Mouse (Mus musculus): ENCODE results near the gene Cluap1. TPM values are rescaled to one million over a fixed set of nuclear protein-coding genes. Genes with fewer than 3 reads are reported as not detected.

The Cluap1 gene
- polyA plus RNA-seq, 1 experiment = 17.3 TPM

DNA sequence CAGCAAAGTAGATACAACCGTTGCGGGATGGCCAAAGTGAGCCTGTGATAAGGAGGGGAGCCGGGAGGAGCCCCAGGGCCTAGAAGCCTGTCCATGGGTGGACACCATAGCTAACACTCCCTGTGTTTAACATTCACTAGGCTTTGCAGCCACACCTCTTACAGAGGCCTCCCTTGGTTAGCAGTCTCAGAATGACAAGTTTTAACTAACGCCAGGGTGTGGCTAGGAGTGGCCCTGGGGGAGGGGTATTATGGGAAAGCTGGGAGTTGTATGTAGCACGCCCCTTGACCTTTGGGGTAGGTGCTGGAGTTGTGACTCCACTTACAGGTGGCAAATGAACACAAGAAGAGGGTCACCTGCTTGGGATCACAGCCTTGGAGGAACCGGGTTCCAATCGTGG is 67.1 kb downstream of the Cluap1 start:
- peaks cover 6% of the 10 kb centered on the region for H3K4me1 ChIP-seq (ENCODE audit: control insufficient read depth, insufficient read depth, low read length)
- no peaks in the 10 kb centered on the region for H3K9me3 ChIP-seq (replicated peaks; ENCODE audit: control insufficient read depth, insufficient read depth, low read length, poor library complexity, severe bottlenecking)
- H3K27me3 ChIP-seq (ENCODE audit: control insufficient read depth, insufficient read depth, low read length, poor library complexity, severe bottlenecking) = no peaks in the 10 kb centered on the region
- no peak overlapping the region for H3K9ac ChIP-seq (ENCODE audit: low read depth, poor library complexity, severe bottlenecking)
- peak overlapping the region; percentile 2 for H3K4me3 ChIP-seq (ENCODE audit: low read depth, low read length)
- peak overlapping the region; percentile 51 for H3K27ac ChIP-seq (ENCODE audit: insufficient read depth, low read length)
- TF ChIP-seq EP300 (IDR thresholded peaks at IDR 0.05; ENCODE audit: insufficient read depth, low read depth, low read length) (peak; percentile 89), POLR2A (IDR thresholded peaks at IDR 0.05; ENCODE audit: insufficient read depth, low read length) (no peak), CTCF (IDR thresholded peaks at IDR 0.05; ENCODE audit: low read depth, low read length) (no peak)
- 0 out of 2 replicates have a peak, but pooled peaks cover 5% of the 10 kb centered on the region for H3K36me3 ChIP-seq (ENCODE audit: control insufficient read depth, insufficient read depth, low read length, poor library complexity, severe bottlenecking)

DNA sequence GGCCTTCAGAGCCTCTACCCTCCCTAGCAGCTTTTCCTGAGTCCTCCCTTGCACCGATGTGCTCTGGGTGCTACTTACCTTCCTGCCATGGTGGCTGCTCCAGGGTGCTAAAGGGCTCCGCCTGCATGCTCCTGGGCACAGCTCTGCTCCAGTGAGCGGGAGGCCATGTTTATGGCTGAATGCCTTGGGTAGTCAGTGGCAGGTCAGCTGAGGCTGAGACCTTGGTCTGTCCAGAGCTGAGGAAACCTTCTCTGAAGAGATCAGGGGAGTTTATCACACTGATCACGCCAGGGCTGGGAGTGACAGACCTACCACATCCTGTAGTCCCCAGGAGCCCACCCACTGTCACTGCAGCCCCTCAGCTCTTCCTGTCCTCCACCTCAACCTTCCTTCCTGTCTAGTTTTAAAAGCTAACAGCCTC is 67.7 kb downstream of the Cluap1 start, which contains the start of gene Nlrc3:
Gene Nlrc3 (minus strand): TSS at position 382 of the 421 bp plus-strand sequence.
- H3K36me3 ChIP-seq (ENCODE audit: control insufficient read depth, insufficient read depth, low read length, poor library complexity, severe bottlenecking) = 0 out of 2 replicates have a peak, but pooled peaks cover 5% of the 10 kb centered on the region
- H3K27me3 ChIP-seq (ENCODE audit: control insufficient read depth, insufficient read depth, low read length, poor library complexity, severe bottlenecking) = no peaks in the 10 kb centered on the region
- H3K4me1 ChIP-seq (ENCODE audit: control insufficient read depth, insufficient read depth, low read length) = peaks cover 6% of the 10 kb centered on the region
- TF ChIP-seq EP300 (IDR thresholded peaks at IDR 0.05; ENCODE audit: insufficient read depth, low read depth, low read length) (no peak), CTCF (IDR thresholded peaks at IDR 0.05; ENCODE audit: low read depth, low read length) (no peak), POLR2A (IDR thresholded peaks at IDR 0.05; ENCODE audit: insufficient read depth, low read length) (no peak)
- peak within 1 kb of the TSS; percentile 2 for H3K4me3 ChIP-seq (ENCODE audit: low read depth, low read length)
- no peaks in the 10 kb centered on the region for H3K9me3 ChIP-seq (replicated peaks; ENCODE audit: control insufficient read depth, insufficient read depth, low read length, poor library complexity, severe bottlenecking)
- no peak within 1 kb of the TSS for H3K9ac ChIP-seq (ENCODE audit: low read depth, poor library complexity, severe bottlenecking)
- H3K27ac ChIP-seq (ENCODE audit: insufficient read depth, low read length) = peak within 1 kb of the TSS; percentile 51

DNA sequence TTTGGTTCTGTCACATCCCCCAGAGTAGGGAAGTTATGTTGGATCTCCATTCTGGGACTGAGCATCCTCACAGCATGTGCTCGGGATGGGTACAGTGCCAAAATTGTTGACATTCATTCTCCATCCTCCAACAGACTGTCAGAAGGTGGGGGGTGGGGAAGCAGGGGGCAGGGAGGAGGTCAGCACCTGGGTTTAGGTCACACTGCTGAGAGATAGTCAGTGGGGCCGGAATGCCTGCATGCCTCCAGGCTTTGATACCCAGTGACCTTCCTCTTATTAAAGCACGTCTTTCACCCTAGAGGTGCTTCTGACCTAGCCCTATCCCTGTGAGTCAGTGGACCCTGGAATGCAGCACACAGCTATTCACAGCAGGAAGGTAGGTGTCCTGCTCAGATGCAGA is 68.1 kb downstream of the Cluap1 start:
- Histone ChIP-seq H3K27ac (ENCODE audit: insufficient read depth, low read length) (peak overlapping the region; percentile 29), H3K27me3 (ENCODE audit: control insufficient read depth, insufficient read depth, low read length, poor library complexity, severe bottlenecking) (no peaks in the 10 kb centered on the region), H3K9me3 (replicated peaks; ENCODE audit: control insufficient read depth, insufficient read depth, low read length, poor library complexity, severe bottlenecking) (no peaks in the 10 kb centered on the region), H3K4me1 (ENCODE audit: control insufficient read depth, insufficient read depth, low read length) (peaks cover 6% of the 10 kb centered on the region), H3K4me3 (ENCODE audit: low read depth, low read length) (no peak overlapping the region; the same call in 1 of the 2 replicates), H3K9ac (ENCODE audit: low read depth, poor library complexity, severe bottlenecking) (no peak overlapping the region), H3K36me3 (ENCODE audit: control insufficient read depth, insufficient read depth, low read length, poor library complexity, severe bottlenecking) (peaks cover 5% of the 10 kb centered on the region; the same call in 1 of the 2 replicates)
- no peak for TF ChIP-seq CTCF (IDR thresholded peaks at IDR 0.05; ENCODE audit: low read depth, low read length)
- peak; percentile 89 for TF ChIP-seq EP300 (IDR thresholded peaks at IDR 0.05; ENCODE audit: insufficient read depth, low read depth, low read length)
- TF ChIP-seq POLR2A (IDR thresholded peaks at IDR 0.05; ENCODE audit: insufficient read depth, low read length) = no peak

DNA sequence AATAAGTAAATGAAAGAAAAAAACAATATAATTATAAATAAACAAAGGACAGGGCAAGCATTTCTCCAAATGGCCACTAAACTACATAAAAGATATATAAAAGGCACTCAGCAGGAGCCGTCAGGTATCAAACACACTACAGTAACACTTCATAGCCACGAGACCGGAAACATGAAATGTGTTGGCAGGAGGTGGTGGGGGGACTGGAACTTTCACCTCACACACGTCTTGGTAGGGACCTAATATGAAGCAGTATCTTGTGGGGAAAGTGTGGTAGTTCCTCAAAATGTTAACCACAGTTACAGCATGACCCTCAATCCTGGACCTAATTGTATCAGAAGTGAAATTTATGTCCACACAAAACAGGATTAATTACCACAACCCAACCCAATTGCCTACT is 73.6 kb downstream of the Cluap1 start:
- Histone ChIP-seq H3K9me3 (replicated peaks; ENCODE audit: control insufficient read depth, insufficient read depth, low read length, poor library complexity, severe bottlenecking) (no peaks in the 10 kb centered on the region), H3K9ac (ENCODE audit: low read depth, poor library complexity, severe bottlenecking) (no peak overlapping the region), H3K27me3 (ENCODE audit: control insufficient read depth, insufficient read depth, low read length, poor library complexity, severe bottlenecking) (no peaks in the 10 kb centered on the region), H3K36me3 (ENCODE audit: control insufficient read depth, insufficient read depth, low read length, poor library complexity, severe bottlenecking) (peaks cover 20% of the 10 kb centered on the region), H3K4me1 (ENCODE audit: control insufficient read depth, insufficient read depth, low read length) (peaks cover 4% of the 10 kb centered on the region), H3K27ac (ENCODE audit: insufficient read depth, low read length) (no peak overlapping the region), H3K4me3 (ENCODE audit: low read depth, low read length) (no peak overlapping the region)
- TF ChIP-seq EP300 (IDR thresholded peaks at IDR 0.05; ENCODE audit: insufficient read depth, low read depth, low read length) = no peak
- no peak for TF ChIP-seq POLR2A (IDR thresholded peaks at IDR 0.05; ENCODE audit: insufficient read depth, low read length)
- no peak for TF ChIP-seq CTCF (IDR thresholded peaks at IDR 0.05; ENCODE audit: low read depth, low read length)

DNA sequence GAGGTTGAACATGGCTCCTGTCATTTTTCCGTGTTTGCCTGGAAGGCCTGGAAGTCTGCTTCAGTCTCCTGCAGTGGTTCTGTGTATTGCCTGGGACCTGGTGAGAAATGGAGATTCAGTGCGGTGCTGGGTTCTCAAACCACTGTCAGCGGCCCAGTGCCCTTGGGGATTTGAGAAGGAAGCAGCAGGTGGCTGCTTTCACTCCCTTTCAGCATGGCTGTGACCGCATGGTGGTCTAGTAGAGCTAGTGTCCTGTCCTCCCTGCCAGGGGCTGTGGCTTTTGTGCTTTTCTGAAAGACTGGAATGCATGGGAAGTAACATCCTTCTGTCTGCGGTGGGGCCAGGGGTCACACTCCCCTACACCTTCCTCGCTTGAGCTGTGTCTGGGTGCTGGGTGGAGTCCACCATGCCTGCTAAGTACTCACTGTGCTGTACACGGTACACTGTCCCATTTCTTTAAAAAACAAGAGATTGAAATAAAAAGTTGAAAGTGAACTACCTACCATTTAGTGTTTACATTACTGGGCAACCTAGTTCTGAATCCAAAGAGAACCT is 74.6 kb downstream of the Cluap1 start:
- no peak for TF ChIP-seq CTCF (IDR thresholded peaks at IDR 0.05; ENCODE audit: low read depth, low read length)
- peak; percentile 75 for TF ChIP-seq EP300 (IDR thresholded peaks at IDR 0.05; ENCODE audit: insufficient read depth, low read depth, low read length)
- H3K4me3 ChIP-seq (ENCODE audit: low read depth, low read length) = no peak overlapping the region
- peaks cover 30% of the 10 kb centered on the region for H3K36me3 ChIP-seq (ENCODE audit: control insufficient read depth, insufficient read depth, low read length, poor library complexity, severe bottlenecking)
- no peak overlapping the region for H3K9ac ChIP-seq (ENCODE audit: low read depth, poor library complexity, severe bottlenecking)
- no peaks in the 10 kb centered on the region for H3K9me3 ChIP-seq (replicated peaks; ENCODE audit: control insufficient read depth, insufficient read depth, low read length, poor library complexity, severe bottlenecking)
- no peaks in the 10 kb centered on the region for H3K4me1 ChIP-seq (ENCODE audit: control insufficient read depth, insufficient read depth, low read length)
- no peaks in the 10 kb centered on the region for H3K27me3 ChIP-seq (ENCODE audit: control insufficient read depth, insufficient read depth, low read length, poor library complexity, severe bottlenecking)
- no peak overlapping the region for H3K27ac ChIP-seq (ENCODE audit: insufficient read depth, low read length)

DNA sequence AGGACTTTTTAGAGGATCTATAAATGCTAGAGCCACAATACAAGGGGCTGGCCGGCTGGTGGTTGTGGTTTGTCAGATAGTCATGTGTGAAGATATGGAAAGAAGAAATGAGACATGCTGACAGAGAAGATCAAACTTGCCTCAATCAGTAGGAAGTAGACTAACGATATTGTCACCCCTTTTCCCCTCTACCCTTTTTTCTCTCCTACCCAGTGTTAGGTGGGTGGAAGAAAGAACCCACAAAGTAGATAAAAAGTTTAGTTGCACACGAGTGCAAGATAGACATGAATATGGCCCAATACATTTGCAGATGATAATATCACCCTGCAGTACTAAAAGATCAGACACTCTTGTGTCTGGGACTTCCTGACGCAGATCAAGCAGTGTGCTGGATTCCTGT is 79.8 kb downstream of the Cluap1 start:
- TF ChIP-seq POLR2A (IDR thresholded peaks at IDR 0.05; ENCODE audit: insufficient read depth, low read length) (no peak), CTCF (IDR thresholded peaks at IDR 0.05; ENCODE audit: low read depth, low read length) (no peak), EP300 (IDR thresholded peaks at IDR 0.05; ENCODE audit: insufficient read depth, low read depth, low read length) (no peak)
- Histone ChIP-seq H3K9me3 (replicated peaks; ENCODE audit: control insufficient read depth, insufficient read depth, low read length, poor library complexity, severe bottlenecking) (no peaks in the 10 kb centered on the region), H3K27ac (ENCODE audit: insufficient read depth, low read length) (no peak overlapping the region), H3K4me1 (ENCODE audit: control insufficient read depth, insufficient read depth, low read length) (no peaks in the 10 kb centered on the region), H3K27me3 (ENCODE audit: control insufficient read depth, insufficient read depth, low read length, poor library complexity, severe bottlenecking) (no peaks in the 10 kb centered on the region), H3K9ac (ENCODE audit: low read depth, poor library complexity, severe bottlenecking) (no peak overlapping the region), H3K36me3 (ENCODE audit: control insufficient read depth, insufficient read depth, low read length, poor library complexity, severe bottlenecking) (peaks cover 49% of the 10 kb centered on the region), H3K4me3 (ENCODE audit: low read depth, low read length) (no peak overlapping the region)

Other genes starting within 250 kb of the Cluap1 start
- not detected in 2 replicates for gene Mefv, start 190.7 kb upstream of the Cluap1 start, polyA plus RNA-seq (2011; ENCODE audit: insufficient read depth, insufficient read length, low read depth, missing spikeins)
- gene Zfp263, start 164.7 kb upstream of the Cluap1 start, polyA plus RNA-seq (2011; ENCODE audit: insufficient read depth, insufficient read length, low read depth, missing spikeins) = 25.2 and 25.6 TPM in 2 replicates
- not detected in 2 replicates for gene Olfr15, start 77.9 kb upstream of the Cluap1 start, polyA plus RNA-seq (2011; ENCODE audit: insufficient read depth, insufficient read length, low read depth, missing spikeins)
- gene Zfp174, start 61.5 kb upstream of the Cluap1 start, polyA plus RNA-seq (2011; ENCODE audit: insufficient read depth, insufficient read length, low read depth, missing spikeins) = 1.4 and 1.6 TPM in 2 replicates
- 37.2 and 41.4 TPM in 2 replicates for gene Naa60, start 36.4 kb upstream of the Cluap1 start, polyA plus RNA-seq (2011; ENCODE audit: insufficient read depth, insufficient read length, low read depth, missing spikeins)
- 6.4 and 6.9 TPM in 2 replicates for gene Zfp597, start 24.2 kb upstream of the Cluap1 start, polyA plus RNA-seq (2011; ENCODE audit: insufficient read depth, insufficient read length, low read depth, missing spikeins)
- not detected in 2 replicates for gene Gm20695, start 24.2 kb upstream of the Cluap1 start, polyA plus RNA-seq (2011; ENCODE audit: insufficient read depth, insufficient read length, low read depth, missing spikeins)
- 1.6 and 2.7 TPM in 2 replicates for gene 1700037C18Rik, start 112 bp upstream of the Cluap1 start, polyA plus RNA-seq (2011; ENCODE audit: insufficient read depth, insufficient read length, low read depth, missing spikeins)
- 0.49 and 0.84 TPM in 2 replicates for gene Nlrc3, start 67.8 kb downstream of the Cluap1 start, polyA plus RNA-seq (2011; ENCODE audit: insufficient read depth, insufficient read length, low read depth, missing spikeins)
- gene Slx4, start 95.0 kb downstream of the Cluap1 start, polyA plus RNA-seq (2011; ENCODE audit: insufficient read depth, insufficient read length, low read depth, missing spikeins) = 33.5 and 39.5 TPM in 2 replicates
- not detected in 2 replicates for gene Dnase1, start 128.1 kb downstream of the Cluap1 start, polyA plus RNA-seq (2011; ENCODE audit: insufficient read depth, insufficient read length, low read depth, missing spikeins)
- gene Trap1, start 169.0 kb downstream of the Cluap1 start, polyA plus RNA-seq (2011; ENCODE audit: insufficient read depth, insufficient read length, low read depth, missing spikeins) = 104 and 105 TPM in 2 replicates